Mouse (Mus musculus): Measurements from ENCODE around the gene Psat1.

Gene Psat1

DNA sequence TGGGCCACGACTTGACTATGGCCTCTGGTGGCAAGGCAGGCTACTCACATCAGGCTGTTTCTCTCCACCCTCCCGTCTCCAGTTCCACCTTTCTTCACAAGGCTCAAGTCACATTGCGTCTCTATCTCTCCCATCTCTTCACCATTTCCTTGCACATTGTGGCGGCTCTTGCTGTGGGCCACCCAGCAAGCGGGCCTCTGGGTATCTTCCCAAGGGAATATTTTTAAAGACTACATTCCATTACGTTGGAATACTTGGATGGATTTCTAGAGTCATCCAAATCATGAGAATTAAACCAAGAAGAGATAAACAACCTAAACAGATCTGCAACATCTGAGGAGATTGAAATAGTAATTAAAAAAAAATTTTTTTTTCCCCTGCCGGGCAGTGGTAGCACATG lies at the start of gene Psat1:
Gene Psat1, minus strand, starts transcription at position 101 of the 400 bp plus-strand sequence.
- no peak for DNase-seq (ENCODE audit: low spot score in 2 of 2)

DNA sequence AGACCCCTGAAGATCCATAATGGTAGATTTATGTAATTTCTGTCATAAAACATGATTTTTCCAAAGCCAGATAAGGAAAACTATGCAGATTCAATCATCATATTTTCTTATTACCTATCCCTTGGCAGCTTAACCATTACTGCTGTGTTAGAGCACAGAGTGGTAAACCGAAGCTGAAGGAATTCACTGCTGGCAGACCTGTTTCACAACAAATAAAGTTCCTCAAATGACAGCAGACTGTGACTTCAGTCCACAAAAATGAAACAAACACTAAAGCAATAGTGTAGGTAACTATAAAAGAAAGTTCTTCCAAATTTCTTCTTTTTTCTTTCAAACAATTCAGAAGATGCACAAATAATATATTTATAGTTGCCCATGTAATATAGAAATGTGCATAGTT lies 43.0 kb upstream of the Psat1 start:
- DNase-seq (ENCODE audit: low spot score in 2 of 2) = no peak

DNA sequence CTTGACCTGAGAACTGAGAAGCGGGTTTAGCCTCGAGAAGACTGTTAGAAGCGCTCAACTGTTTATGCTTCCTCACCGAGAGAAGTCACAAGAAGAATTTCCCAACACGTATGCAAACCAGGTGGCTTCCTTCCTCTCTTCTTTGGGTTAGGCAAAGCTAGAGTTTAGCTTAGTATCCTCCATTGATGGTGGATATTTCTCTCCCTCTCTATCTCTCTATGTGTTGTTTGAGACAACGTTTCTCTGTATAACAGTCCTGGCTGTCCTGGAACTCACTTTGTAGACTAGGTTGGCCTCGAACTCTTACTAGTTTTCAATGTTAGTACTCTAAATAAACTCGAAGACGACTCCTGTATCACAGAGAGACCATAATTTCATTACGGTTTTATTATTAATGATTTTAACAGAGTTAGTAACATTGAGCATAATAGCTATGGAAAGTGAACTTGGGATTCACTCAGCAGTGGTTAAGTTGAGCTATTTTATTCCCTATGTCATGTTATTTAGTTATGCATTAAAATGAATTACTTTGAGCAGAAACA lies 38.1 kb upstream of the Psat1 start:
- no peak for DNase-seq (ENCODE audit: low spot score in 2 of 2)

DNA sequence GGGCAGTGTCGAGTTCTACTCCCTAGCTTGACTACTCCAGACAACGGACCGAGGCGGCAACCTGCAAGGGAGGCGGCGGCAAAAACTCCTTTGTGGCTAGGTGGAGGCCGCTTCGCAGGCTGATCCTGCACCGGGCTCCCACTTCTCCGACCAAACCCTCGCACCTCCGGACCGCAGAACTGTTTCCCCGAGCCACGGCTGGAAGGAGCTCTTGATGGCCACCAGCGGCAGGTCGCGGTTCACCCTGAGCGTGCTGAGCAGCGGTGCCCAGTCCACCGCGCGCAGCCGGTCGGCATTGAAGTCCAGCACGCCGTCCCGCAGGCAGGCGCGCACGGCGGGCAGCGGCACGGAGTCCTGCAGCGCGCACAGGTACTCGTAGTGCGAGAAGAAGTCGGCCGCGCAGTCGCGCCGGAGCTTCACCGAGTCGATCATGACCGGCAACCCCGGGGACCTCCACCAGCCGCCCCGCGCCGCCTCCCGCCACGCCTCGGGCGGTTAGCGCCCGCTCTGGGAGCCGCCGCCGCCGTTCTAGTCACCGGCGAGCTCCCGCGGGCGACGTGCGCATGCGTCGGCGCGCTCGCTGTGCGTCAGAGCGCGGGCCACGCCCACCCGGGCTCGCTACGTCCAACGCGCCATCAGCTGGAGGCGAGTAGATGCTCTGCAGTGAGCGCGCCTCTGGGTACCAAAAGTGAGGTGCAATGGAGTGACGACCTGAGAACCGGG lies 37.5 kb upstream of the Psat1 start, which contains the start of gene Cep78:
Gene Cep78, minus strand, starts transcription at position 541 of the 723 bp plus-strand sequence.
- DNase-seq (ENCODE audit: low spot score in 2 of 2) = peak; percentile 90 to 94

DNA sequence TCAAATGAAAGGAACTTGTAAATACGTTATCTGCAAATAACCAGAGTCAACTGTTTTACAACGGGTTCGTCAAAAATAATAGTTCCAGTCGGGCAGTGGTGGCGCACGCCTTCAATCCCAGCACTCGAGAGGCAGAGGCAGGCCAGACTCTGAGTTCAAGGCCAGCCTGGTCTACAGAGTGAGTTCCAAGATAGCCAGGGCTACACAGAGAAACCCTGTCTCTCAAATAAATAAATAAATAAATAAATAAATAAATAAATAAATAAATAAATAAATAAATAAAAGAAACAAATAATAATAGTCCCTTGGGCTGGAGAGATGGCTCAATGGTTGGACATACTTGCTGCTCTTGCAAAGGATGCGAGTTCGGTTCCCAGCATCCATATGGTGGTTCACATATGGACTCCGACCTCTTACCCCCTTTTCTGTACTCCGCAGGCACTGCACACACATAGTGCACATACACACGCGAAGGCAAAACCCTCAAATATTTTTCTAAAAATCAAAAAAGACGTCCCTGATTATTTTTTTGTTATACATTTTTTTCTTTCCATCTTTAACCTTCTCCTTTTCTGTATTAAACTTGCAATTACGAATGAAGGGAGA lies 36.7 kb upstream of the Psat1 start:
- DNase-seq (ENCODE audit: low spot score in 2 of 2) = no peak

DNA sequence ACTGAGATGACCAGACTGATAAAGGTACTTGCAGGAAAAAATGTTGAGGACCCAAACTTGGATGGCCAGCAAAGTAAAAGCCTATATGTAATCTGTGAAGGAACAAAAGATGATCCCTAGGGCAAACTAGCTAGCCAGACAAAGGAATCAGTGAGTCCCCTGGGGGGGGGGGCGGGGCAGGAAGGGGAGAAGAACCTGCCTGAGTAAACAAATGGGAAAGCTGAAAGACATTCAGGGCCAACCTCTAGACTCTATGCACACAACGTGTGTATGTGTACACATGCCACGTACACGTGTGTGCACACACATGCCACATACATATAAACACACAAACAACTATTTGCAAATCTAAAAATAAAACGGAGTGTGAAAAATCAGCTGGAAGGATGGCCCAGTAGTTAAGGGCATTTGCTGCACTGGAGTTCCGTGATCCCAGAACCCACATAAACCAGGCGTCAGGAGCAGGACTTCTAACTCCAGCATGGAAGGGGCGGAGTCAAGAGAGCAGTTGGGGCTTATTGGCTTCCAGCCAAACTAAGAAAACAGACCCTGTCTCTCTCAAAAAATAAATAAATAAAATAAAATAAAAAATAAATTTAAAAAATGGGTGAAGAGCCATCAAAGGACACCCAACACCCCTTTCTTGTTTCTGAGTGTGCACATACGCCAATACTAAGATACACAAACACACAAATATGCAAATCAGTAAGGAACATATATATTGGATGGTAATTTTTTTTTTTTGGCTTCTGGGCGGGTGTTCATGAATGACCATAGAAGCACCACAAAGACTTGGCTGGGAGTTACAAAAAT lies 36.0 kb upstream of the Psat1 start:
- DNase-seq (ENCODE audit: low spot score in 2 of 2) = no peak

DNA sequence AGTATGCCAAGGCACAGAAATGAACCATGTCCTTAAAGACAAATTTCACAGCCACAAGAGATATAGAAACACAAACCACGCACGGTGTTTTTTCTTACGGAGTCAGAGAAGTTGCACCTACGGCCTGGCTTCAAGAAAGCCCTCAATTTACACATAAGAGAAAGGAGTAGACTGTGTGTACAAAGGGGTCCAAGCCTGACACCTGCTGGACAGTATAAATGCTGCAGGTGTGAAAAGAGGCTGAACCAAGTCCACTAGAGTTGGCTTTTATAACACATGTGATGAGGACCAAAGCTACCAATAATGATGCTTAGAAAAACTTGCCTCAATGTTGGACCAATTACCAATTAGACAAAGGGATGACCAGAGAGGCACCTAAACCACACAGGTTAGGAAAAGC lies 34.7 kb upstream of the Psat1 start:
- DNase-seq (ENCODE audit: low spot score in 2 of 2) = peak; percentile 41 to 74

DNA sequence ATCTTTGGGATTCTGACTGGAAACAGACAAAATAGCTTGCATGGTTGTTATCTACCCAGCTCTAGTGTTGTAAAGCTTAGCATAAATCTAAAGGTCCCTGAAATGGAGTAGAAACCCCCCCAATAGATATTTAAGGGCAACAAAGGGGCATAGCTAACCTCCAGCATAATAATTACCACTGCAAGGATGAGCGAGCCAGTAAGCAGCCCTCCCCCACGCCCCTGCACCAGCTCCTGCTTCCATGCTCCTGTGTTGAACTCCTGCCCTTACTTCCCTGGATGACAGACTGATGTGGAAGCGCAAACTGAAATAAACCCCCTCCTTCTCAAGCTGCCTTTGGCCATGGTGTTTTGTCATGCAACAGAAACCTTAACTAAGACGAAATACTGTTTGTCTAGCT lies 26.2 kb upstream of the Psat1 start:
- DNase-seq (ENCODE audit: low spot score in 2 of 2) = no peak

DNA sequence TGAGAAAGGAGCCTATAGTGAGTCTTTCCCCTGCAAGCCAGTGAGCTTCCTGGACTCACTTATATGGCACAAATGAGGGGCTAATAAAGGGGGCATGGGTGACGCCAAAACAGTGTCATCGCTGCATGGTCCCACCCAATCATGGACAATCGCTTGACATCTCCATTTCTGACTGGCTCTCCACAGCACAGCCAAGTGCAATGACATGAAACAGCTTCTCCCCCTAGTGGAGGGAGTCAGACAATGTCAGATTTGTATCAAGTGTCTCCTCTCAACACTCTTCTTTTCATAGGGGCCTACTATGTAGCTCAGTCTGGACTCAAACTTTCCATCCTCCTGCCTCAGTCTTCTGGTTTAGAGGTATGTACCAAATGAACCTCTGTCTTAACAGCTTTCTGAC lies 17.9 kb upstream of the Psat1 start:
- peak; percentile 10 to 37 for DNase-seq (ENCODE audit: low spot score in 2 of 2)

DNA sequence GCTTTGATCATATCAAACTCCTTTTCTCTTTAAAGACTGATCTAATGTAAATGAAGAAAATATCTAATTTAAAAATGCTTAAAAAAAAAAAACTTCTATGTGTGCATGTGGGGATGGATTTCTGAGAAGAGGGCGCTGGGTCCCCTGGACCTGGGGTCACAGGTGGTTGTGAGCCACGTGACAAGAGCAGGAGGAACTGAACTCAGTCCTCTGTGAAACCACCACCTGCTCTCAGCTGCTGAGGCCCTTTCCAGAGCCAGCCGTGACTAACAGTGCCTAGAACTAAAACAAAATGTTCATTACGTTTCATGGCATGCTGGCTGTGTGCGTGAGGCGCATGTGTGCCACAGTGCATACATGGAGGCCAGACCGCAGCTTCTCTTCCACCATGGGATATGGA lies 17.4 kb upstream of the Psat1 start:
- DNase-seq (ENCODE audit: low spot score in 2 of 2) = peak in 1 of 2 experiments; percentile 32

DNA sequence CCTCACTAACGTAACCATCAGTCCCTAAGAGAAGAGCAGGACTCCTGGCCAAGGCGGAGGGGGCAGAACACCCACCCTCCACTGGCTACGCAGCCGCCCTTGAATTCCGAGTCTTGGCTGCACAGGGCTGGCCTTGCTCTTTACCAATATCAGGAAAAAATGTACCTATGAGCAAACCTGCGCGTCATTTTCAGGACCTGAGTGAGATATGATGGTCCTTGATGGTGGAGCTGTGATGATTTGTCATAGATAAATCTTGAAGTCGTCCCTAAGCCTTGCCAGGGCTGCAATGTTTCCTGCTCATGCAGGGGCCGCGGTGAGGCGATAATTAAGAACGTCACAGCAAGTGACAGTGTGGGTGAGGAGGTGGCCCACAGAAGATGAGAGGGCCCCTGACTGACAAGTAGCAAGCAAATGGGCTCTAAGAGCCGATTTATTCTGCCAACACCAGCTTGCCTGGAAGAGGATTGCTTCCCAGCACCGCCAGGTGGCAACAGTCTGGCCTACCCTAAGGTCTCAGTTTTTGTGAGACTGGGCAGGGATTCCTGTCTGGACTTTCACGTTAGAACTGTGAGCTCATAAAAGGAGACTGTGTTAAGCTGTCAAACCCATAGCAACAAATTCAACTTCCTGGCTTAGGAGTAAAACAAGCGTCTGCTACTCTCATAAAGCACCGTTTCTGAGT lies 16.0 kb upstream of the Psat1 start:
- no peak for DNase-seq (ENCODE audit: low spot score in 2 of 2)

DNA sequence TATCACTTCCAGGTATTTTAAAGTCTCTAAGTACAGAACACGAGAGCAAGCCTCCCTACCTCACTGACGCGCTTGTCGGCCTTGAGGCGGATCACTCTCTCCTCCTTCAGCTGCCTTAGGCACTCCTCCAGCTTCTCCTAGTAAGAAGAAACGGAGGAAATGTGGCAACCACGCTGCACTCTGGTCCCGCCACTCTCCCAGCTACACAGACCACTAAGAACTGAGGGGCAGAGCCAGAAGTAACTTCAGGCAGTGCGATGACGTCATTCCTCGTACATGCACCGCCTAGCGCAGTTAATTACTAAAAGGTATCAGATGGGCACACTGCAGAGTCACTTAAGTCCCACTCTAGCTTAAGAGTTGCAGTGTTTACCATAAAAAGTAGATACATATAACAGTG lies 15.2 kb upstream of the Psat1 start:
- no peak for DNase-seq (ENCODE audit: low spot score in 2 of 2)

DNA sequence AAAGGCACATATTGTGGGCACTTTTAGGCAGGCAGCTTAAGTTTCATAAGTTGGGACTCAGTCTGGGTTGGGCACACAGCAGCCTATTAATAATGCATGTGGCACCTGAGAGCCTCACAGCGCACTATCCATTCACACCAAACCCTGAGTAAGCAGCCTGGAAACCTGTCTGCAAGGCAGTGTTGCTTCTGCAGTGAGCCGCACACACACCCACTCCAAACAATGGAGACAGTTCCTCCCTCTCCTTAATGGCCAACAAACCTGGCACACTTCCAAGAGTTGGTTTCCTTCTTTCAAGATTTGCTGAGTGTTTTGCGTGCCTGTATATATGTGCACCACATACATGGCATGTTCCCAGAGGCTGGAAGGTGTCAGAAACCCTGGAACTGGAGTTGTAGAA lies 3.1 kb upstream of the Psat1 start:
- DNase-seq (ENCODE audit: low spot score in 2 of 2) = no peak

DNA sequence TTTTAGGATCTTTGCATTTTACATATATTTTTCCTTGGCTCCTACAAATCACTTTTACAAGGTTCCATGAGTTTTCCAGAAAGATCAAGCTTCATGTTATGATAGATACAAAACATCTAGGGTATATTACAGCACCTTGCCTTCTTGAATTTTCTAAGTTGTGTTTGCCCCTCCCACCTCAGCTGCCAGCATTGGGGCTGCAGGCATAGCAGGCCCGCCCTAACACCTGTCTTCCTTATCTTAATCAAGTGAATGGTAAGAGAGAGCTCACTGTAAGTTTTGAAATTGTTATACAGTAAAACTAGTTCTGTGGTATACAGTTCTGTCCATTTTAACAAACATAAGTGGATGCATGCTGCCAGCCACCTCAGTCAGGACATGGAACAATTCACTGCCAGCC lies 1.7 kb upstream of the Psat1 start:
- DNase-seq (ENCODE audit: low spot score in 2 of 2) = no peak

DNA sequence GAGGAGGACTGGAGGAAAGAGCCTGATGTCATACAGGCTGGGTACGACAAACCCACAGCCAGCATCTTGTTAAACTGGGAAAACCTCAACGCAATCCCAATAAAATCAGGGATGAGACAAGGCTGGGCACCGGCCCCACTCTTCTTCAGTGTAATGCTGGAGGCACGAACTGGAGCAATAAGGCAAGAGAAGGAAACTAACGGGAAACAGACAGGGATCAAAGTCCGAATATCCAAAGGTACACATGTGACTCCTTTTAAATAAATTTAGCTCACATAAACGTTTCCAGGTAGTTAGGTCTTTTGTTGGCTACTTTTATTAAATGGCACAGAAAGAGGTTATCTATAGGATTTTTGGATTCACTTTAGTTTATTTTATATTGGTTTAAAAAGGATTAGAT lies 1.3 kb upstream of the Psat1 start:
- no peak for DNase-seq (ENCODE audit: low spot score in 2 of 2)

DNA sequence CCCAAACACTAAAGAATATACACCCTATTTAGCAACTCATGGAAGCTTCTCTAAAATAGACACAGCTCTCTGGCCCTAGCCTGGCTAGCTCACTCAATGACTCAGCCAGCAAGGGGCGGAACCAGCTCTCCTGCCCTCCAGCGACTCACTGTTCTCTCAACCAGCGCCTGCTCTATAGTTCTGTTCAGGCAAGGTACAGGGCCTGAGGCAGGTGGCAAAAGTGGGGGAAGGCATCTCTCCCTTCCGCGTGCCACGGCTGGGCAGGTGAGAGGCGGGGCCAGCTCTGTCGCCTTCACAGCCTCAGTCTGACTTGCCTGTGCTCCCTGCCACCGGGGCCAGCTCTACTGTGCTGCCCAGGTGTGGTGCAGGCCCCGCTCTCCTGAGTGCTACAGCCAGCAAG lies 474 bp downstream of the Psat1 start:
- no peak for DNase-seq (ENCODE audit: low spot score in 2 of 2)

DNA sequence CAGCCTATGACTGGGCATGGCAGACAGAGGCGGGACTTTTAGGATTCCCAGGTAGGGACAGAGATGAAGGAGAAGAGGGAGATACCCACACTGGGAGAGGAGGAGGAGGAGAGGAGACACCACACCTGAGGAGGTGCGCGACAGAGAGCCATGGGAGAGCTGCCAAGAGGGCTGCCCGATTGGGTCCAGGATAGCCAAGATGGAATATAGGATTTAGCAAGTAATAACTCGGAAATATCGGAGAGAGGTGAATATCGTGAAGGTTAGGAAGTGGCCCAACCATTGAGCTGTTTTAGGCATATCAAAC lies 4.1 kb downstream of the Psat1 start:
- DNase-seq (ENCODE audit: low spot score in 2 of 2) = no peak

DNA sequence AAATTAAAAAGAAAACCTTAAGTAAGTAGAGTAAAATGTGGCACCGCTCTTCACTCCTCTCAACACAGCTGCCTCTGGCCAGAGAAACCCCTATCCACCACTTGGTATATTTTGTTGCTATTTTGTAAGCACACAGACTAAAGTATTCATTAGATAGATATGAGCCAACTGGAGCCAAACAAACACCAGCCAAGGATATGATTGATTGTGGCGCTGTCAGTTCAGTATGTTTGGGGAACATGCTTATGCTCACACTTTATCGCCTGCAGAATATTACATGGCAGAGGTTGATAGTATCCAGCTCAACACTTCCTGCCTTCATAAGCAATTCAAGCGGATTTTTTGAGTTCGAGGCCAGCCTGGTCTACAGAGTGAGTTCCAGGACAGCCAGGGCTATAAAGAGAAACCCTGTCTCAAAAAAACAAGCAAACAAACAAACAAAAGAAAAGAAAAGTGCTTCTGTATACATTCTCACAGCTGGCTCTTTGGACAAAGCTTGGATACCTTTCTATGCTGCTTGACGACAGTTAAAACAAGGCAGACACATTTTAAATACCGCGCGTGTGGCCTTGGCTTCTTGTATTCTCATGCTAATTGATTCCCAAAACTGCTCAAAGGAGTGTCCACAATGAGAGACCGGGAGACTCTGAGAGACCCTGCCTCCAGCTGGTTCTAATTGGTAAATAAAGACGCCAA lies 4.6 kb downstream of the Psat1 start:
- DNase-seq (ENCODE audit: low spot score in 2 of 2) = no peak

DNA sequence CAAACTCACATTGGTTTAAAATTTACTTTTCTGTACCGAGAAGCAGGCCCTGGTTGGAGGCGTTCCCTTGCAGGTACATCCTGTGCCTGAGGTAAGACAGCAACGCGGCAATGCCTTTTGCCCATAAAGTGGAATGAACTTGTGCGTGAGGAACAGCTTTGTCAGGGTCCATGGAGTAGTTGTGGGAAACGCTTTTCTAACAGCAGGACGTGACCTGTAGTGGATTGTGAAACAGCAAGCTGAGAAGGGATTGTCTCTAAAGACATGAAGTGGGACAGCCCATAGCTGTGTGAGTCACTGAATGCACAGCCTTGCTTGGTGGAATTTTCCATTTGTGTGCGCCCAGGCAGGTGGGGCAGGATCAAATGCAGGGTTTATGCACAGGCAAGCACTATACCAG lies 5.7 kb downstream of the Psat1 start:
- no peak for DNase-seq (ENCODE audit: low spot score in 2 of 2)

DNA sequence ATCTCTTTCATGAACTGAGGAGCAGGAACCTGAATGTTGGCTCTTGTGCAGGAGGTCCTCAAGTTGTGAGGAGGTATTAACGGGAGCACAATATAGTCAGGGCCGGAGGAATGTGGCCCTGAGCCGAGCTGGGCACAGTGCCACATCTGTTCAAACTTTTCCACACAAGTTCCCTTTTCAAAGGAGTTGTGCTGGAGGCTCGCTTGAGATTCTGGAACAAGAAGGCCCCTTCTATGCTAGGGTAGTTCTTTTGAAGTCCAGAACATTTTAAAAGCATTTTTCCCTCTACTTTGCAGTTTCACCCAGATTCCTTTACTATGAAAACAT lies 21.5 kb downstream of the Psat1 start:
- DNase-seq (ENCODE audit: low spot score in 2 of 2) = peak in 1 of 2 experiments; percentile 25

DNA sequence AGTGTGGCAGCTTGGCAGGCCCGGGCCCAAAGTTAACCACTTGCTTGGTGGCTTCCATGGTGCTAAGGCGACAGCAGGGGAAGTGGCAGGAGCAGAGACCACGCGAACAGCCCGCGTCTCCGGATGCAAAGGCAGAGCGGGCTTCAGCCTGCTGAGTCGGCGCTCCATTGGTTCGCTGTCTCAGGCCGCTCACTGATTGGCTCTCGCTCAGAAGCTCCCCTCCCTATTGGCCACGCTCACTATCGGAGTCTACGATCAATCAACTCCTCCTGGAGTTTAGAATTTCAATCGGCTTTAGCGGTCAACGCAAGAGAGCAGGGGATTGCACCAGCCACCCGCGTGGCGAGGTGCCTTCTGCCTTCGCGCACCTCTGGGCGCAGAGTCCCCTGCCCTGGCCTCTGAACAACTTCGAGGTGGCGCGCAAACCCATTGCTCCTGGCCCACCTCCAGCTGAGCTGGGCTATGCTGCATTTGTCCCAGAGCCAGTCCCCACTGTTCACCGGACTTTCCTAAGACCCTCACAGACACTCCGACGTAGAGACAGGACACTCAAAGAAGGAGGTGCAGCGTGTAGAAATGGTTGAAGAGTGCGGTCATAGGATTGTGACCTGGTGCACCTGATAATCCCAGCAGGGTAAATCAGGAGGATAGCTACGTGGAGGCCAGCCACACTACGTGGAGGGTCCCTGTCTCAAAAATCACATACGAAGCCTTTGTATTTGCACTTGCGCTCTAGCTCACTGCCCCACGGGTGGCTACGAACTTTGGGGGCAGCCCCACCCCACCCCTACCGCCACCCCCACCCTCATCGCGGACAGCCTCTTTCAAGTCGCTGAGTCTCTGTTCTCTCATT lies 22.0 kb downstream of the Psat1 start:
- DNase-seq (ENCODE audit: low spot score in 2 of 2) = peak; percentile 73 to 83
